Mouse (Mus musculus): ENCODE data around the gene Apex1. TPM values are rescaled to one million over a fixed set of nuclear protein-coding genes. Genes with fewer than 3 reads are reported as not detected.
"Not testable (repeated sequence)": the region's sequence is repeated elsewhere in the genome, so short reads cannot be mapped to it uniquely, and the experiment has no call there.

Apex1 gene
- total RNA-seq, 2 experiments from 2014 or later, result 29.1 to 29.2 TPM

DNA sequence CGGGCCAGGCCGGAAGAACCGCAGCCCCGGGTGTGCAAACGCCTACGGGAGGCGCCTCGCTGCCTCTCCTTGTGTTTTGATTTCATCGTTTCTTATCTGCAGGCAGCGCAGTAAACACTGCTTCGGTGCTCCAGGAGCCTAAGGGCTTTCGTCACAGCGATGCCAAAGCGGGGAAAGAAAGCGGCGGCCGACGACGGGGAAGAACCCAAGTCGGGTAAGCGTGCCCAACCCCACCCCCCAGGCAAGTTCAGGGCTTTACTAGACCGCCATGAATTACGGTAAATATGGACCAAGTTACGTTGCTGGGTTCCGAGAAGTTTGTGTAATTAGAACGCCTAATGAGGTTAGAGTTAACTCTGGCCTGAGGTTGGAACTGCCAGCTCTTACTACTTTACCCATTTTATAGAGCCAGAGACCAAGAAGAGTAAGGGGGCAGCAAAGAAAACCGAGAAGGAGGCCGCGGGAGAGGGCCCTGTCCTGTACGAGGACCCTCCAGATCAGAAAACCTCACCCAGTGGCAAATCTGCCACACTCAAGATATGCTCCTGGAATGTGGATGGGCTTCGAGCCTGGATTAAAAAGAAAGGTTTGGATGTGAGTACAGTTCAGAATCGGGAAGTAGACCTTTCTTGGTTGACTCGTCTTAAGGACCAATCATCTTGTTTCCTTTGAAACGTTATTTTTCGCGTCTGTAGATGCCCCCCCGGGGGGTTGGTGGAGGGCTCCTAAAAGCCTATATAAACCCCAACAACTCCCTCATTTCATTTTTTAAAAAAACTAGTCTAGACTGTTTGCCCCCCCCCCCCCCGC, 548 bp downstream of the Apex1 start:
- no peak for DNase-seq (ENCODE audit: low spot score)

DNA sequence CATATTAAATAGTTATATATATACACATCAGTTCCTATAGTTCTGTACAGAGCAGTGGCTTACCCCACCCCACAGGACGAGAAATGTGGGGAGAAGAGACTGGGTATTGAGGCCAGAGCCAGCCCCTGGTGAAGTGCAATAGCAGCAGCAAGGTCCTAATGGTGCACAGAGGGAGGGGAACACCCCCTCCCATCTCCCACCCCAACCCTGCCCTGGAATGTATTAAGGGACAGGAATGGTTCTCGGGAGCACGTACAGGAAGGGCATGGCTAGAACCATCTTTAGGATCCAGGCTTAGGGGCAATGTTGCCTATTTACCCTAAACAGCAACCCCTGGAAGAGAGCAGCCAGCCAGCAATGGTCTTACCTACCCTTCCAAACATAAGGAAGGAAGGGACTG, 2.6 kb downstream of the Apex1 start:
- no peak for DNase-seq (ENCODE audit: low spot score)

DNA sequence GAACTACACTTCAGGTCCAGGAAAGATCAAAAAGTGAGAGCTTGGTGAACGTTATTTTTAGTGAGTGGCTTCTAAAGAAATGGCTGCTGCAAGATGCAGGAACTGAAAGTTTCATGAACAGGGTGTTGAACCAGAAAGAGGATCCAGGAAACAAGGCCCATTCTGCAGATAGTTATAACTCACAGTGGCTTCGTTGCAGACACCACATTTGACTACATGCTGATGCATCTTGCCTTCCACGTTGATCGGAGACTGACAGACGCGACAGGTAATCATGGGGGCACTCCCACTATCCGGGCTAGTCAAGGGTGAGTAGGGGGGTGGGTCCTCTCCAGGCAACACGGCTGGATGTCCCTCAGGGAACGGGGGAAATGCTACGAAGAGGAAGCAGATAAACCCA, 5.2 kb downstream of the Apex1 start:
- no peak for DNase-seq (ENCODE audit: low spot score)

DNA sequence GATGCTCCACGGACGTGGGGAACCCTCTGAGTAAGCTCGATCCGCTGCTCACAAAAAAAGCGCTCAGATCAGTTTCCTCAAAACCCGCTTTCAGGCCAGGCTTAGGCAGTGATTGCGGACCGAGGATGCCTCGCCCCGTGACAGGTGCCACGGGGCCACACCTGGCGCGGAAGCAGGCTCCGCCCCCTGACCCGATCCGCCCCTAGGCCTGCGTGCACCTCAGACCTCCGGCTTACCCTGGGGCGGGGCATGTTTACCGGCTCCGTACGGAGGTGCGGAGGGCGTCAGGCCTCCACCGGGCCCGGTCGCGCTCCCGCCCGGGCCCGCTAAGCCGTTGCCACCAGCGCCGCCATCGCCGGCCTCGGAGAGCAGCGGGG, 5.6 kb downstream of the Apex1 start:
- DNase-seq (ENCODE audit: low spot score), result peak; percentile 40

DNA sequence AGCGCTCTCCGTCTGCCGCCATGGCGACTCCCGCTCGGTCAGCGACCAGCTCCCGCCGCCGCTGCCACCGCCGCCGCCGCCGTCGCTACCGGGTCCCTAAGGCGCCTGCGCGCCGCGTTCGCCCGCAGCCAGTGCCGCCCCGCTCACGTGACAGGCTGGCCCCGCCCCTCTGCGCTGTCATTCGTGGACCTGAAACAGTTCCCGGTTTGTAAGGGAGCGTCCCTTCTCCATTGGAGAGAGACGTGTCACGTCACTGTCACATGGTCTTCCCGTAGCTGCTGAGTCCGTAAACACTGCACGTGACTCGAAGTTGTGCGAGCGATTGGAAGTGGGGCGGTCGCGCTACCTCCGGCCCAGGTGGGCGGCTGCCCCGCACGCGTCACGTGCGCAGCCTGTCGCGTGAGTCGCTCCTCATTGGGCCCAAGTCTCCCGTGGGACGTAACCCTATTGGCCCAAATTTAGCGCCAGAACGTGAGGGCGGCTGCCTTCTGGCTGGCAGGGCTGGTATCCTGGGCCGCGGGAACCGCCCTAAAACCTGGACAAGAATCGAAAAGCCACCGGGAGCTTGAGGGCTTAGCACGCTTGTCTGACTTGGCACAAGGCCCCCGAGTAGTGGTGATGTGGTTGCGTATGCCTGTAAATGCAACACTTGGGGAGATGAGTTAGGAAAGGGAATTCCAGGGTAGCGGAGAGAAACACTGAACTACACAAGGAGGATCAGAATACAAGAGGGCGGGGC, 6.2 kb downstream of the Apex1 start, which contains the start of the genes Pip4p1 and Pnp:
TSS of gene Pip4p1 (minus strand) at position 103 of the 739 bp plus-strand sequence.
TSS of gene Pnp (plus strand) at position 329 of the 739 bp plus-strand sequence.
- peak; percentile 99 for DNase-seq (ENCODE audit: low spot score)

DNA sequence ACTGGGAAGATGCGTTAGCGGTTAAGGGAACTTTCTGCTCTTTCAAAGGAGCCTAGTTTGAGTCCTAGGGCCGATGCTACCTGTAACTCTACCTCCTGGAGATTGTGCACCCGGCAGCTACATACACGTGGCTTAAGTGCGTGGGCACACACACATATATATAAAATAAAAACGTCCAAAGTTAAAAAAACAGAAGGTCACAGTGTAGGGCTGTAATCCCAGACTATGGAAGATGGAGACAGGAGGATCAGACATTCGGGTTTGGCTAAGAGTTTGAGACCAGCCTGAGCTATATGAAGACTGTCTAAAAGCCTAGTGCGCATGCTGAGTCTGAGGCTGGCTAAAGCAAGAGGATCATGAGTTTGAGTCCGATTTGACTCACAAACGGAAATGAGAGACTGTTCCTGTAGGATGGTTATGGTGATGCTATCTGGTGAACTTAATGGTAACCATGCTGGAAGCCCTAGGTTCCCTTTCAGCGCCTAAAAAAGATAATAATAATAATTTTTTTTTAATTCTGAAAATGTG, 6.8 kb downstream of the Apex1 start:
- no peak for DNase-seq (ENCODE audit: low spot score)

DNA sequence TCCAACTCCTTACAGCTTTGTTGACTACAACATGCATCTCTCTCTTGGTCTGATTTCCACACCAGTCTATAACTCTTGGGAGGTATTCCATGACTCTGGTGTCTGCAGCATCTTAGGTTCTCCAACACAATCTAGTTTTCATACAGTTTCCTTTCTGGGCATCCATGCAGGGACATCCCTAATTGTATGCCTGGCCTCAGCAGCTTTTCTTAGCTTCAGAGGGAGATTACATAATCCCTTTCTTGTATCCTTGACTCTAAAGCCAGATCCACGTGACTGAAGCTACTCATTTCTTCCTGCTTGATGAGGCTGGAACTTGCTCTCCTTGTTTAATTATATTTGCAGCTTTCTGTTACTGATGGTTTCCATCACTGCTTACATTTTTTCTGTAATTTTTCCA, 11.9 kb downstream of the Apex1 start:
- DNase-seq (ENCODE audit: low spot score), result no peak

DNA sequence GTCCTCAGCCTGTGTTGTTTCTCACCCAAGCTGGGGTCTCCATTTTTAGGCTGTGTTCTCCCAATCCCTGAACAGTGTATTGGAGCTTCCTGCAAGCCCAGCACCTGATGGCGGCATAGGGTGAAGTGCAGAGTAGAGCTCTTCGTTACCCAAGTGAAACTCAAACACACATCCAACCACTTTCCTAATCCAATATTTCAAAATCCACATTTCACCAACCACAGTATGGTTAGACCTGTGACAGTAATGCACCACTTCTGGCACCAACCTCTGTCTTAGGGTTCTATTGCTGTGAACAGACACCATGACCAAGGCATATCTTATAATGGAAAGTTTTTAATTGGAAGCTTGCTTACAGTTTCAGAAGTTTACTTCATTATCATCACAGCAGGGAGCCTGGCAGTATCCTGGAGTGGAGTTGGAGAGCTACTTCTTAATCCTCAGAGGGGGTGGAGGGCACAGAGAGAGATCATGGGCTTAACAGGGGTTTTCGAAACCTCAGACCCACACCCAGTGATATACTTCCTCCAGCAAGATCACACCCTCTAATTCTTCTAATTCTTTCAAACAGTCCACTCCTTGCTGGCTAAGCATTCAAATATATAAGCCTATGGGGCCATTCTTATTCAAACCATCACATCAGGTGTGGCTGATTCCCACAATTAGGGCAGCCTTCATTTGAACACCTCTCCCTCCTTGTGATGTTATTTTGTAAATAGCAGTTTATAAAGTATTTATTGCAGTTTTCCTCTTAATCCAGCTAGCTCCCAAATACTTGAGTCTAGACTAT, 13.5 kb downstream of the Apex1 start:
- no peak for DNase-seq (ENCODE audit: low spot score)

DNA sequence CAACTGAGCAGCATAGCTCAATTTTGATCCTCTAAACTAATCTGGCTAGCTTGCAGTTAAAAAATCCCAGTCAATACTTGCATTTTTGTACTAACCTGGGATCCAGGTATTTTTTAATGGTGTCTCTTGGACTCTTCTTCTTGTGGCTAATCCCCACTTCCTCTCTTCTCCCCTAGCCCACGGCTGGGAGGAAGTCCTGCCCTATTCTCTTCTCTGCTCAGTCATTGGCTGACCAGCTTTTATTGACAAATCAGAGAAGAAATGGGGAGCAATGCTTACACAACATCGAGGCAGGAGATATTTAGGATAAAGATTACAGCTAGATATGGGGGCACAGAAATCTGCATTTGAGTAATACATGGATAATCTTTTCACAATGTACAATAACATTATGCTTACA, 14.2 kb downstream of the Apex1 start:
- no peak for DNase-seq (ENCODE audit: low spot score)

DNA sequence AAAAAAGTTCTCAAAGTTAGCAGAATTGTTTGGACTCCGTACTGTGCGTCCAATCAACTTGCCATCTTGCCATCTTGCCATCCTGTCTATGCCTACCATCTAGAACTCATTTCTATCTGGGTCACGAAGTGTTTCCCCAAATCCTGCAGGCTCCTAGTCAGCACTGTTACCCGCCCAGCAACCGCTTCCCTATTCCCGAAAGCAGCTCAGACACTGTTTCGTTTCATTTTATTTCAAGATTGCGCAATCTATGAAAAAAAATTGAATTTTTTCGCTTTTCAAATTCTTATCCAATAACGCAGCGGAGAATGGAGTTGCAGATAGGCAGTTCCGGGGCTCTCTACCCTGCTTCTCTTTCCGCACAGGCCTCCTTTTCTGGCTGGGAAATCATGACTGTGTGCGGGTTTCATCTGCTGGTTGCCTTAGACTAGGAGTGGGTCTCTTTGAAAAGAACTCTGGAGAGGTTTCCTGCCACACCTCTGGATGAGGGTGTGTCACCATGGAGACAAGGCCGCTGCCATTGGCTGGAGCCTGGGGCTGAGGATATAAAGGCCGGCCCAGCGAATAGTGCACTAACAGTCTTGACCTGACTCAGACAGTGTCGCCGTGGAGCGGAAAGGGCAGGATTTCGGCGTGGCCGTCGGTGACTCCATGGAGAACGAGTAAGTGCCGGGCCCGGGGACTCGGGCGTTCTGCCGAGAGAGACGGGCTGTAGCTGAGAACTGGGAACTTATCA, 19.3 kb downstream of the Apex1 start, which contains the start of gene Gm49342:
TSS of gene Gm49342 (plus strand) at position 586 of the 736 bp plus-strand sequence.
- DNase-seq (ENCODE audit: low spot score), result peak; percentile 96

DNA sequence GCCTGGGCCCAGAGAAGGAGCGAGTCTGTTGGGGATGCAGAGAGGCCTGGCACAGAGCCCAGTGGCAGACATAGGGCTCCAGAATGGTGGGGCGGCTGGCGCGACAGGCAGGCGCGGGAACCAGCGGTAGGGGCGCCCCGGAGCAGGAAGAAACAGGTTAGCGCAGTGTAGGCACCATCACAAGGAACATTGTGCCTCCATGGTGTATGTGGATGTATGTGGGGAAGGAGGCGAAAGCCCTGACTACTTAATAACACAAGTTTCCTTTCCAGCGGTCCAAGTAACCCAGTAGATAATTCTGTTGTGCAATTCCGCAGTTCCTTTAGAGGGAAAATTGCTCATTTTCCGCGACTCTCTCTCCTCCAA, 19.9 kb downstream of the Apex1 start:
- DNase-seq (ENCODE audit: low spot score), result not testable (repeated sequence)

DNA sequence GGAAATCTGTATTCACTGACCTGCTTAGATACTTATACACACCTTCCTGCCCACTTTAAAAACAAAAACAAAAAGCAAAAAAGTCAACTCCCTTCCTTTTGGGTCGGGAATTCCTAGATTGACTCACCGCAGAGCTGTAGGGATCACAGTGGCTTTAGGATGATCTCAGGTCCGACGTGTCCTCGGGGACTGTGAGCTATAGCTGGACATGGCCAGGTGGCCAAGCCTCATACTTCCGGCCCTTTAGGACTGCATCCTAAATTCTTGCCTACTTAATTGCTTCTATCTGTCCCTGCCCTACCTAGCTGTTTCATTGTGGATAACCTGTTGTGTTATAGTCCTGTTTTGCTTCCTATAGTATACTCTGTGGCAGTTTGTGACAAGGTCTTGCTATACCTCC, 20.3 kb downstream of the Apex1 start:
- not testable (repeated sequence) for DNase-seq (ENCODE audit: low spot score)

DNA sequence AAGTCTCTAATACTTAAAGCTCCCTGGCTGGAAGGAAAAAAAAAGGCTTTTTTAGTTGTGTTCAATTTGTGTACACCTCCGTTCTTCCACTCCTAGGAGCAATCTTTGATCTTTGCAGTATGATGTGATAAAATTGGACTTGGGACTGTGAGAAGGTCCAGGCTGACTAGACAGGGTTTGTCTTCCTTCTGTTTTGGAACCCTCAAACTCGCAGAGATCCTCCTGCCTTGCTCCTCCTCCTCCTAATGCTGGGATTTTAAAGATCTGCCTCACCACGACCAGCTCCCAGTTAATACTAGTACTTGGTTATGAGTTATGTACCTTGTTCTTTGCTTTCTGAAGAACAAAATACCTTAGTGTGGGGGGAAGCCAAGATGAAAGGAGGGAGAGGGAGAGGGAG, 20.8 kb downstream of the Apex1 start:
- not testable (repeated sequence) for DNase-seq (ENCODE audit: low spot score)

DNA sequence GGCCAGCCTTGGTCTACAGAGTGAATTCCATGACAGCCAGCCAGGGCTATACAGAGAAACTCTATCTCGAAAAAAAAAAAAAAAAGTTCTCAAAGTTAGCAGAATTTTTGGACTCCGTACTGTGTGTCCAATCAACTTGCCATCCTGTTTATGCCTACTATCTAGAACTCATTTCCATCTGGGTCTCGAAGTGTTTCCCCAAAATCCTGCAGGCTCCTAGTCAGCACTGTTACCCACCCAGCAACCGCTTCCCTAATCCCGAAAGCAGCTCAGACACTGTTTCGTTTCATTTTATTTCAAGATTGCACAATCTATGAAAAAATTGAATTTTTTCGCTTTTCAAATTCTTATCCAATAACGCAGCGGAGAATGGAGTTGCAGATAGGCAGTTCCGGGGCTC, 30.7 kb downstream of the Apex1 start:
- peak; percentile 23 for DNase-seq (ENCODE audit: low spot score)

DNA sequence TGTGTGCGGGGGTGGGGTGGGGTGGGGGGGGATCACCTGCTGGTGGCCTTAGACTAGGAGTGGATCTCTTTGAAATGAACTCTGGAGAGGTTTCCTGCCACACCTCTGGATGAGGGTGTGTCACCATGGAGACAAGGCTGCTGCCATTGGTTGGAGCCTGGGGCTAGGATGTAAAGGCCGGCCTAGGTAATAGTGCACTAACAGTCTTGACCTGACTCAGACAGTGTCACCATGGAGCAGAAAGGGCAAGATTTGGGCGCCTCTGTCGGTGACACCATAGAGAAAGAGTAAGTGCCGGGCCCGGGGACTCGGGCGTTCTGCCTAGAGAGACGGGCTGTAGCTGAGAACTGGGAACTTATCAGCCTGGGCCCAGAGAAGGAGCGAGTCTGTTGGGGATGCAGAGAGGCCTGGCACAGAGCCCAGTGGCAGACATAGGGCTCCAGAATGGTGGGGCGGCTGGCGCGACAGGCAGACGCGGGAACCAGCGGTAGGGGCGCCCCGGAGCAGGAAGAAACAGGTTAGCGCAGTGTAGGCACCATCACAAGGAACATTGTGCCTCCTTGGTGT, 31.3 kb downstream of the Apex1 start, which contains the start of gene Pnp2:
TSS of gene Pnp2 (plus strand) at position 51 of the 567 bp plus-strand sequence.
- peak; percentile 27 for DNase-seq (ENCODE audit: low spot score)

DNA sequence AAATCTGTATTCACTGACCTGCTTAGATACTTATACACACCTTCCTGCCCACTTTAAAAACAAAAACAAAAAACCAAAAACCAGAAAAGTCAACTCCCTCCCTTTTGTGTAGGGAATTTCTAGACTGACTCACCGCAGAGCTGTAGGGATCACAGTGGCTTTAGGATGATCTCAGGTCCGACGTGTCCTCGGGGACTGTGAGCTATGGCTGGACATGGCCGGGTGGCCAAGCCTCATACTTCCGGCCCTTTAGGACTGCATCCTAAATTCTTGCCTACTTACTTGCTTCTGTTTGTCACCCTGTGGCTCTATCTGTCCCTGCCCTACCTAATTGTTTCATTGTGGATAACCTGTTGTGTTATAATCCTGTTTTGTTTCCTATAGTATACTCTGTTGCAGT, 32.0 kb downstream of the Apex1 start:
- not testable (repeated sequence) for DNase-seq (ENCODE audit: low spot score)

DNA sequence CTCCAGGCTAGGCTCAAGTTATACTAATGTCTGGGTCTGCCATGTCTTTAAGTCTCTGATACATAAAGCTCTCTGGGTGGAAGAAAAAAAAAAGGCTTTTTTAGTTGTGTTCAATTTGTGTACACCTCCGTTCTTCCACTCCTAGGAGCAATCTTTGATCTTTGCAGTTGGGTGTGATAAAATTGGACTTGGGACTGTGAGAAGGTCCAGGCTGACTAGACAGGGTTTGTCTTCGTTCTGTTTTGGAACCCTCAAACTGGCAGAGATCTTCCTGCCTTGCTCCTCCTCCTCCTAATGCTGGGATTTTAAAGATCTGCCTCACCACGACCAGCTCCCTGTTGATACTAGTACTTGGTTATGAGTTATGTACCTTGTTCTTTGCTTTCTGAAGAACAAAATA, 32.4 kb downstream of the Apex1 start:
- not testable (repeated sequence) for DNase-seq (ENCODE audit: low spot score)

DNA sequence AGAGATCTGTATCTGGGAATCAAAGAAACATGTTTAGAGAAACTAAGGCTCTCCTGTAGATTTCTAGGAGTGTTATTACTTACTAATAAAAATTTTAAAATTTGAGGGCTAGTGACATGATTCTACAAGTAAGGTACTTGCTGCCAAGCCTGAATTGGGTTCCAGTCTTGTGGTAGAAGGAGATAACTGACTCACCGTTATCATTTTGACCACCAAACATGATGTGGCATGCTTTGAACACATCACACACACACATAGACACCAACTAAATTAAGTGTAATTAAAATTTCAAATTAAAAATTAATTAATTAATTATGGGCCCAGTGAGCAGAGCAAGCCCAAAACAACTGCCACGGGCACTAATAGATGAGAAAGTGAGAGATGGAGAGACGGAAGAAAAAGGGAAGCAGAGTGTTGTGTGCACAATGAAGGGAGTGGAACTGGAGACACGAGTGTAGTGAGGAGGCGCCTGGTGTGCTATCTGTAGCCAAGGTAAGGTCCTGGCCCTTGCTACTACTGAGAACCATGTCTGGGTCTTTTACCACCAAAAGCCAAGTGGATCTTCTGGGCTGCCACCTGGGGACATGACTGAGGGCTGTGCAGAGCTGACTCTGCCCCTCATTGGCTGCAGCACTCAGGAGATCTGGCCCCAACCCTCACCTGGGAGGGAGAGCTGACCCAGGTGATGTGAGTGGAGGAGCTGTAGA, 33.7 kb downstream of the Apex1 start:
- DNase-seq (ENCODE audit: low spot score), result not testable (repeated sequence)

DNA sequence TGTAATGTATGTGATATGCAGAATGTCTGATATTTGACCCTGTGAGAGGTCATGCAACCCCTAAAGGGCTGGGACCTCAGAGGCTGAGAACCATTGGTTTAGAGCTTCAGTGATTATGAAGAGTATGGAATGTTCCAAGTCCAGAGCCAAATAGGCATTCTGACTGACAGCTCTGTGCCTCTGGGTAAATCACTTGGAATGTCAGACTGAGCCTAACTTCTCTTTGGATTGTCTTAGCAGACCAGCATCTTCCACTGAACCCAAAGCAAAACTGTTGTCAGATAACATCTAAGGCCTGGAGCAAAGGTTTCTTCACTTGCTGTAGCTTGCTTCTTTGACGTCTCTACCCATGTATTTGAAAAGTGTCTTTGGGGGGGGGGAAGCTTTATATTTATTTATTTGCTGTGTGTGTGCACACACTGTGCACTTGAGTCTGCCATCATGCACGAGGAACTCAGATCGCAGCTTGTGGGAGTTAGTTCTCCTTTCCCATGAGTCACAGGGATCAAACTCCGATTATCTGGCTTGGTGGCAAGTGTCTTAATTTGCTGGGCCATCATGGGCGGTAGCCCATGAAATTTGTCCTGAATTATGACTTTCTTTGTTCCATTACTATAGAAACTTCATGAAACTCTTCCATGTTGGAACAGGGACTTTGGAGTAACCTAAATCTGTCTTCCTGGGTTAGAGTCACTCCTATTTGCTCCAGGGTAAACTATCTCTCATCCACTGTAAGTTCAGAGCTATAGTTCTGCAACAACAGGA, 43.6 kb downstream of the Apex1 start:
- no peak for DNase-seq (ENCODE audit: low spot score)
